Comparison of ENCODE assay signal across 8 mouse cellular contexts in the genomic region with DNA sequence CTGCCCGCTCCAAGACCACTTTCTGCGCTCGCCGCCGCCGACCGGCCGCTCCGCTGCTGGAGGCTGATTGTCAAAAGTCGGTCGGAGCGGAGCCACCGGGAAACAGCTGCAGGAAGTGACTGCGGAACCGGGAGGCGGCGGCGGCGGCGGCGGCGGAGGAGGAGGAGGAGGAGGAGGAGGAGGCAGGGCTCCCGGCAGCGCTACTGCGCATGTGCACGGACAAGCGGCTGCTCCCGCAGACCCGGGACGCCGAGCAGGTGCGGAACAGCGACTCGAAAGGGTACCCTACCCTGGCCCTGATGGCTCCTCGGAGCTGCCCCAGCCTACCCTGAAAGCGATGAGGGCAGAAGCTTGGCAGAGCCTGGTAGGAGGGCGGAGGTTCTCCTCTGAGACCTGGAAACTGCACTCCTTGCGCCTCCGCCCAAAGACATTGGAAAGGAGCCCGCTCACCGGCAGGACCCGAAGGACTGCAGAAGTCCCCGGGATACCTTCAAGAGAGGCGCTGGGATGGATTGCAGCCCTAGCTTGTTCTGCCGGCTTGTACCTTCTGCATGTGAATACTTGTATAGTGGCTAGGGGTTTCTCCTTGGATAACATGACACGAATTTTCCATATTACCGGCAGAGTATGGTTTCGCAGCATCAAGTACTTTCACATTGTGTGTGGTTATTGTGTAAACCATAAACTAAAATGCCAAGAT. TPM values are rescaled to one million over a fixed set of nuclear protein-coding genes. Genes with fewer than 3 reads are reported as not detected.
DNase-seq lines count a peak whose midpoint lies in the region; ATAC-seq and TF ChIP-seq lines count a peak whose summit lies in the region.

A gene (minus strand): TSS at position 469 of the 700 bp plus-strand sequence.

- TF ChIP-seq CTCF in midbrain, postnatal 0 days (IDR thresholded peaks at IDR 0.05), result no peak

- no peaks in the 10 kb centered on the region for H3K9me3 ChIP-seq in embryonic facial prominence, embryonic 14.5 days (ENCODE audit: control insufficient read depth, low read length)
- no peaks in the 10 kb centered on the region for H3K9me3 ChIP-seq in kidney, embryonic 14.5 days (ENCODE audit: control insufficient read depth, low read length)
- no peaks in the 10 kb centered on the region for H3K9me3 ChIP-seq in limb, embryonic 15.5 days
- H3K9me3 ChIP-seq in midbrain, postnatal 0 days (ENCODE audit: low read length), result no peaks in the 10 kb centered on the region

- no peaks in the 10 kb centered on the region for H3K36me3 ChIP-seq in embryonic facial prominence, embryonic 14.5 days (ENCODE audit: control insufficient read depth, insufficient read depth, low read length)
- no peaks in the 10 kb centered on the region for H3K36me3 ChIP-seq in kidney, embryonic 14.5 days (ENCODE audit: control insufficient read depth, insufficient read depth, low read length)
- H3K36me3 ChIP-seq in limb, embryonic 15.5 days, result no peaks in the 10 kb centered on the region
- no peaks in the 10 kb centered on the region for H3K36me3 ChIP-seq in midbrain, postnatal 0 days (ENCODE audit: insufficient read depth, low read length)

- WGBS in embryonic facial prominence, embryonic 14.5 days, result 6% methylated on average over 23 of the region's 48 CpGs
- WGBS in kidney, embryonic 14.5 days, result 4% methylated on average over 38 of the region's 48 CpGs
- 2% methylated on average over 33 of the region's 48 CpGs for WGBS in limb, embryonic 15.5 days
- WGBS in midbrain, postnatal 0 days, result 3% methylated on average over 27 of the region's 48 CpGs

- peaks cover 3% of the 10 kb centered on the region for H3K4me1 ChIP-seq in embryonic facial prominence, embryonic 14.5 days (ENCODE audit: control insufficient read depth, insufficient read depth, low read length)
- H3K4me1 ChIP-seq in kidney, embryonic 14.5 days (ENCODE audit: control insufficient read depth, insufficient read depth, low read length), result peaks cover 12% of the 10 kb centered on the region; the same call in 1 of the 2 replicates
- peaks cover 9% of the 10 kb centered on the region; the same call in 1 of the 2 replicates for H3K4me1 ChIP-seq in limb, embryonic 15.5 days
- 0 out of 2 replicates have a peak, but pooled peaks cover 4% of the 10 kb centered on the region for H3K4me1 ChIP-seq in midbrain, postnatal 0 days (ENCODE audit: insufficient read depth, low read length)

- peak within 1 kb of the TSS; percentile 84 for H3K4me3 ChIP-seq in embryonic facial prominence, embryonic 14.5 days (ENCODE audit: low read depth, low read length)
- H3K4me3 ChIP-seq in kidney, embryonic 14.5 days (ENCODE audit: low read length), result peak within 1 kb of the TSS; percentile 93
- H3K4me3 ChIP-seq in limb, embryonic 15.5 days, result peak within 1 kb of the TSS; percentile 71
- H3K4me3 ChIP-seq in midbrain, postnatal 0 days (ENCODE audit: low read depth, low read length), result peak within 1 kb of the TSS; percentile 77

- H3K27me3 ChIP-seq in embryonic facial prominence, embryonic 14.5 days (replicated peaks; ENCODE audit: control insufficient read depth, insufficient read depth, low read length), result no peaks in the 10 kb centered on the region
- H3K27me3 ChIP-seq in kidney, embryonic 14.5 days (ENCODE audit: control insufficient read depth, insufficient read depth, low read length), result no peaks in the 10 kb centered on the region; the same call in 1 of the 2 replicates
- H3K27me3 ChIP-seq in limb, embryonic 15.5 days, result no peaks in the 10 kb centered on the region
- no peaks in the 10 kb centered on the region for H3K27me3 ChIP-seq in midbrain, postnatal 0 days (ENCODE audit: insufficient read depth, low read length)

- H3K4me2 ChIP-seq in embryonic facial prominence, embryonic 14.5 days (ENCODE audit: low read depth, low read length), result peak within 1 kb of the TSS; percentile 85
- H3K4me2 ChIP-seq in kidney, embryonic 14.5 days (replicated peaks; ENCODE audit: low read depth, low read length), result peak within 1 kb of the TSS; percentile 84
- peak within 1 kb of the TSS; percentile 67 for H3K4me2 ChIP-seq in limb, embryonic 15.5 days
- peak within 1 kb of the TSS; percentile 78 for H3K4me2 ChIP-seq in midbrain, postnatal 0 days (ENCODE audit: low read depth, low read length, poor library complexity, severe bottlenecking)

- peak within 1 kb of the TSS; percentile 58 for H3K27ac ChIP-seq in embryonic facial prominence, embryonic 14.5 days (replicated peaks; ENCODE audit: low read depth, low read length)
- peak within 1 kb of the TSS; percentile 51; the same call in 1 of the 2 replicates for H3K27ac ChIP-seq in kidney, embryonic 14.5 days (ENCODE audit: low read depth, low read length)
- peak within 1 kb of the TSS; percentile 76 for H3K27ac ChIP-seq in limb, embryonic 15.5 days
- H3K27ac ChIP-seq in midbrain, postnatal 0 days (ENCODE audit: low read depth, low read length), result peak within 1 kb of the TSS; percentile 92

- peak; percentile 81 for ATAC-seq in embryonic facial prominence, embryonic 14.5 days (ENCODE audit: low read depth)
- ATAC-seq in kidney, embryonic 14.5 days (ENCODE audit: low FRiP score, low TSS enrichment), result peak; percentile 68
- ATAC-seq in limb, embryonic 15.5 days (ENCODE audit: insufficient number of reproducible peaks, low FRiP score, low TSS enrichment, low read depth), result 0 out of 2 replicates have a peak, but pooled peaks have one; percentile 33
- peak; percentile 85 for ATAC-seq in midbrain, postnatal 0 days (ENCODE audit: low FRiP score)

- H3K9ac ChIP-seq in embryonic facial prominence, embryonic 14.5 days (ENCODE audit: low read depth, low read length), result peak within 1 kb of the TSS; percentile 84
- H3K9ac ChIP-seq in kidney, embryonic 14.5 days (ENCODE audit: low read depth, low read length), result peak within 1 kb of the TSS; percentile 75
- H3K9ac ChIP-seq in limb, embryonic 15.5 days, result peak within 1 kb of the TSS; percentile 69
- H3K9ac ChIP-seq in midbrain, postnatal 0 days (replicated peaks; ENCODE audit: low read length, poor library complexity, severe bottlenecking), result peak within 1 kb of the TSS; percentile 88

- peak; percentile 65 for DNase-seq in 3T3-L1 (ENCODE audit: low read depth, low spot score)
- peak; percentile 66 to 70 for DNase-seq in adrenal gland, postnatal 4 days (ENCODE audit: low spot score in 2 of 2)
- DNase-seq in embryonic facial prominence, embryonic 14.5 days (ENCODE audit: low spot score), result peak; percentile 79
- peak; percentile 78 to 85 for DNase-seq in heart, adult 9 months (ENCODE audit: low spot score in 2 of 2)
- DNase-seq in midbrain, postnatal 0 days (ENCODE audit: low spot score), result peak; percentile 76
- DNase-seq in spleen, postnatal 10 days (ENCODE audit: low spot score in 2 of 2), result peak; percentile 70 to 83

RNA-seq across cellular contexts. Expression of the gene that starts here (rescaled TPM):
- total RNA-seq in adrenal gland, postnatal 4 days (2021), result 10 to 100 TPM; 20.2 to 23.7 TPM
- 6.2 and 7.1 TPM in 2 replicates for polyA plus RNA-seq in embryonic facial prominence, embryonic 14.5 days (2014; fragmentation: Nextera tagmentation; extraction: Ambion mirVana)
- 5.8 and 6.9 TPM in 2 replicates for polyA plus RNA-seq in kidney, embryonic 14.5 days (2014; fragmentation: Nextera tagmentation; extraction: Ambion mirVana)
- 4.9 and 6.0 TPM in 2 replicates for polyA plus RNA-seq in limb, embryonic 15.5 days (2015; fragmentation: Nextera tagmentation; extraction: Ambion mirVana)
- 13.7 and 21.2 TPM in 2 replicates for total RNA-seq in midbrain, postnatal 0 days (2014; rRNA removed)
- 5.2 and 5.5 TPM in 2 replicates for polyA plus RNA-seq in midbrain, postnatal 0 days (2015; fragmentation: Nextera tagmentation; extraction: Ambion mirVana)

Comparison
In these comparisons a context has a peak if more than half of its experiments do, and no peak if none do; other contexts are left out.
1. Peak in every context shown above with its lines: DNase-seq, ATAC-seq, H3K4me3 ChIP-seq and H3K27ac ChIP-seq.
2. ATAC-seq: peak in every context shown above with its lines; median percentile 85 in midbrain, postnatal 0 days; 81 in embryonic facial prominence, embryonic 14.5 days; 68 in kidney, embryonic 14.5 days; 33 in limb, embryonic 15.5 days.